Mouse (Mus musculus) hindbrain, postnatal 0 days (tissue): ENCODE data around the gene Noc4l. TPM values are rescaled to one million over a fixed set of nuclear protein-coding genes. Genes with fewer than 3 reads are reported as not detected.

Experiments
- ATAC-seq: fragments of 200-750 bp; cut with Nextera tagmentation; 2 replicates; pipeline ENCODE4 v1.8.0; 2017; ENCODE audit warnings: mild to moderate bottlenecking, moderate TSS enrichment, moderate library complexity
- DNase-seq: peaks from one replicate; pipeline ENCODE4 v3.0.0-alpha.2; 2015; ENCODE audit warnings: low spot score
- H3K27ac ChIP-seq: fragments of 300-500 bp; sonication (generic); 2 replicates; pipeline ENCODE4 v1.5.1; 2014; ENCODE audit warnings: mild to moderate bottlenecking
- H3K27me3 ChIP-seq: fragments of 300-500 bp; sonication (generic); 2 replicates; pipeline ENCODE4 v1.6.1; 2014; ENCODE audit warnings: low read length, mixed read lengths; ENCODE audit not compliant: insufficient read depth
- H3K36me3 ChIP-seq: fragments of 300-500 bp; sonication (generic); 2 replicates; pipeline ENCODE4 v1.6.1; 2014; ENCODE audit warnings: low read length, mixed read lengths; ENCODE audit not compliant: insufficient read depth
- H3K4me1 ChIP-seq: fragments of 300-500 bp; sonication (generic); 2 replicates; pipeline ENCODE4 v1.6.1; 2014; ENCODE audit warnings: antibody characterized with exemption, low read length, mixed read lengths; ENCODE audit not compliant: insufficient read depth
- H3K4me2 ChIP-seq: fragments of 300-500 bp; sonication (generic); 2 replicates; pipeline ENCODE4 v1.6.1; 2014; ENCODE audit warnings: low read depth, mild to moderate bottlenecking, low read length, moderate library complexity, mixed read lengths
- H3K4me3 ChIP-seq: fragments of 300-500 bp; sonication (generic); 2 replicates; pipeline ENCODE4 v1.5.1; 2014; ENCODE audit warnings: low read length
- H3K9ac ChIP-seq: fragments of 300-500 bp; sonication (generic); replicated peaks from 2 replicates; pipeline ENCODE4 v1.6.1; 2014; ENCODE audit warnings: mild to moderate bottlenecking, low read length, moderate library complexity, mixed read lengths
- H3K9me3 ChIP-seq: fragments of 300-500 bp; sonication (generic); 2 replicates; pipeline ENCODE4 v1.6.1; 2016; ENCODE audit warnings: low read length, mixed read lengths
- CTCF ChIP-seq: IDR thresholded peaks from 2 replicates; pipeline ENCODE4 v1.5.1; 2016; ENCODE audit warnings: antibody characterized with exemption, control low read depth, low read depth
- WGBS: fragments of 180-500 bp; shearing (Covaris S2); extraction: QIAGEN DNeasy Blood & Tissue Kit; methylation state at CpG from one replicate; pipeline ENCODE4 v1.1.7; 2014; 5-methylcytosine and 5-hydroxymethylcytosine counted together
- microRNA-seq, 2 experiments: library from miRNA; unstranded; fragments of <30 nt; microRNA quantifications; one replicate each; pipeline ENCODE4; 2016
- polyA plus RNA-seq: library from polyadenylated mRNA; unstranded; fragments of >200 nt; fragmentation: Nextera tagmentation; extraction: Ambion mirVana; gene quantifications from 2 replicates; pipeline ENCODE4 v1.2.1, GENCODE M21; 2015
- total RNA-seq: library from RNA; depleted of rRNA; stranded (reverse); fragments of >200 nt; gene quantifications from 2 replicates; pipeline ENCODE4 v1.2.3, GENCODE M21; 2014; rRNA removed

Gene Noc4l
- total and polyA plus RNA-seq, 2 experiments from 2014 or later = 38.0 to 42.8 TPM

- DNase-seq (no peak), ATAC-seq (no peak)
- H3K27me3 ChIP-seq = no peaks in the 10 kb centered on the region
- TF ChIP-seq CTCF = no peak
- no peak overlapping the region for H3K4me2 ChIP-seq
- H3K9me3 ChIP-seq = no peaks in the 10 kb centered on the region
- peaks cover 9% of the 10 kb centered on the region; the same call in 1 of the 2 replicates for H3K4me1 ChIP-seq
- no peak overlapping the region for H3K9ac ChIP-seq
- H3K36me3 ChIP-seq = no peaks in the 10 kb centered on the region
- H3K4me3 ChIP-seq = no peak overlapping the region
- H3K27ac ChIP-seq = no peak overlapping the region
- WGBS = 87% methylated on average over 7 of the region's 7 CpGs
Measured at GRCm38 (mm10) chr5:110603016-110603685, 50.1 kb downstream of the Noc4l start.

Small RNA genes lying within 50 kb of the gene (microRNA-seq; reads per million reads assigned to microRNA genes)
- 1.1 to 2.1 reads per million in 2 experiments for gene Mir7026

Other genes starting within 250 kb of the Noc4l start
- gene Fbrsl1, start 204.9 kb downstream of the Noc4l start, total RNA-seq = 38.0 and 41.1 TPM in 2 replicates
- gene Fbrsl1, start 204.9 kb downstream of the Noc4l start, polyA plus RNA-seq = 15.4 and 18.8 TPM in 2 replicates
- 26.7 and 27.8 TPM in 2 replicates for gene Galnt9, start 109.1 kb downstream of the Noc4l start, total RNA-seq
- gene Galnt9, start 109.1 kb downstream of the Noc4l start, polyA plus RNA-seq = 16.4 and 19.8 TPM in 2 replicates
- 11.8 and 12.4 TPM in 2 replicates for gene Ddx51, start within 50 bp of the Noc4l start, total RNA-seq
- gene Ddx51, start within 50 bp of the Noc4l start, polyA plus RNA-seq = 9.4 and 11.2 TPM in 2 replicates
- 63.3 and 66.6 TPM in 2 replicates for gene Ep400, start 117.3 kb upstream of the Noc4l start, total RNA-seq
- gene Ep400, start 117.3 kb upstream of the Noc4l start, polyA plus RNA-seq = 28.8 and 35.0 TPM in 2 replicates
- 14.1 and 15.0 TPM in 2 replicates for gene Pus1, start 127.2 kb upstream of the Noc4l start, total RNA-seq
- 20.2 and 21.8 TPM in 2 replicates for gene Pus1, start 127.2 kb upstream of the Noc4l start, polyA plus RNA-seq
- gene Ulk1, start 156.7 kb upstream of the Noc4l start, total RNA-seq = 53.9 and 60.8 TPM in 2 replicates
- gene Ulk1, start 156.7 kb upstream of the Noc4l start, polyA plus RNA-seq = 13.9 and 16.3 TPM in 2 replicates
- gene Hscb, start 186.4 kb upstream of the Noc4l start, total RNA-seq = 10.0 and 10.5 TPM in 2 replicates
- 12.0 and 16.4 TPM in 2 replicates for gene Hscb, start 186.4 kb upstream of the Noc4l start, polyA plus RNA-seq
- gene Chek2, start 186.6 kb upstream of the Noc4l start, total RNA-seq = 5.5 and 5.6 TPM in 2 replicates
- gene Chek2, start 186.6 kb upstream of the Noc4l start, polyA plus RNA-seq = 5.1 and 7.0 TPM in 2 replicates
- 41.9 and 49.8 TPM in 2 replicates for gene Ttc28, start 226.4 kb upstream of the Noc4l start, total RNA-seq
- gene Ttc28, start 226.4 kb upstream of the Noc4l start, polyA plus RNA-seq = 9.7 and 11.1 TPM in 2 replicates